Mouse (Mus musculus) T-helper 17 cell (primary cell): Measurements from ENCODE around the gene Atp5f1.
"Not testable (repeated sequence)": the region's sequence is repeated elsewhere in the genome, so short reads cannot be mapped to it uniquely, and the experiment has no call there.

Experiments used
- in situ Hi-C, 2 experiments: fragments of 300-600 bp; cut with MboI, MseI; formaldehyde crosslinking; loops; 1 replicate in 1 of 2; 2 replicates in 1 of 2; pipeline ENCODE4 v1.15.1; 2025; ENCODE audit warnings: high pct_unique_total_duplicates in 2 of 2

Gene Atp5f1

DNA sequence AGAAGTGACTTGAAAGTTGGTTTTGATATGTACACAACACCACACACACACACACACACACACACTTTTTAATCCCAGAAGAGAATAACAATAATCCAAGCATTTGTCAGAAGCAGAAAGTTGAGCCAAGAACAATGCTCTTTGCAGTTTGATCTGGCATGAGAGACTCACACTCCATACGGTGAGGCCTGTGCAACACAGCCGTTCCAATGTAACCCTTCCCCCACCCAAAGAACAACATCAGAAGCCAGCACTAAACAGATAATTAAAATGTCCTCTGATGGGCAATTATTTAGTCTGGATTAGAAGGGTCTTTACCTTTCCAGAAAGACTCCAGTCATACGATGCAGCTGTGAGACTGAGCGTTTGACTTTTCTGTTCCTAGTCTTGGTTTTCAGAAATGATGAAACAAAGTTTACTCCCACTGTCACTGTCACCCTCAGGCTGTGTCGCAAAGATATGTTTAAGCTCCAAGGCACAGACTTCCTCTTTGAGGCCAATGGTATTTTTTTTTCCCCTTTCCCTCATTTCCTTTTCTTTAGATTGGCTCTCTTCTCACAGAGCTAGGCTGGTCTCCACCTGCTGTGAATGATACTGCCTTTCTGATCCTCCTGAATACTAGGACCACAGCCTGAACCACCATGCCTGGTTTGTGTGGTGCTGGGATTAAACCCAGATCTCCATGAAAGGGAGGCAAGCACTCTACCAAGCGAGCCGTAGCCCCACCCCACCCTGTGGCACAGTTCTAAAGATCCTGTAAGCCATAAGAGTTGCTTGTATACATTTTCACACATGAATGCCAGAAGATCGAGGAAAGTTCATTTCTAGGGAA is 27.4 kb downstream of the Atp5f1 start, which contains the start of gene I830077J02Rik:
Gene I830077J02Rik, minus strand, starts transcription at position 425 of the 832 bp plus-strand sequence.
- in situ Hi-C loops: no loop called here

DNA sequence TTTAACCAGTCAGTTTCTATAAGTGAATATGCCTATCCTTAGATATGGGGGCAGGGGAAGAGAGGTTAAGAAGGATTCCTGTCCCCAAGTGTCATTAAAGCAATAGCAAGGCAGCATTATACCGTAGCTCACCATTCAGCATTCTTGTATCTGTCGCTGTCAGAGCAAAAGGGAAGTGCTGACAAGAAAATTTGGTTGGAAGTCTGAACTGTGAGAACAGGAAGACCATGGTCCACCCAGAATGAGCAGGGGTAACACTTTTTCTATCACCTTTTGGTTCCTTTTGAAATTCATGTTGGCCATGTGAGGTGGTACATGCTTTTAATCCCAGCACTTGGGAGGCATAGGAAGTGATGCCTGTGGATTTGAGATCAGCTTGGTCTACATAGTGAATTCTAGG is 28.8 kb downstream of the Atp5f1 start:
- in situ Hi-C loops: no loop called here

DNA sequence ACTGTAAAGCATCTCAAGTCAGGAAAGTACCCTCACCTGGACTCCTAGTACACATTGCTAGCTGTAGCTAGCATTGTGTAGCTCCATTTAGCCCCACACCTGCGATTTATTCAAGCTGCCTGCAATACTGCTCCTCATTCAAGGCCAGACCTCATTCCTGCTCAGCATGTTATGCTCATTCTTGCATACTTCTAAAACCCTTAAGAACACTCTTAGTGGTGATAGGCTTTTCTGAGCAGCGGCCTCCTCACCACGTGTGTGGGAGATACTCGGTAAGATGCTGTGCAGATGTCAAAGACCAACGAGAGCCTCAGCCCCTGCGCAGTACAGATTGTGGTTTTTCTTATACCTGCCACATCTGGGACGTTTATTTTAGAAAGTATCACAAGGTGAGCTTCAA is 30.1 kb downstream of the Atp5f1 start:
- in situ Hi-C loops: no loop called here

DNA sequence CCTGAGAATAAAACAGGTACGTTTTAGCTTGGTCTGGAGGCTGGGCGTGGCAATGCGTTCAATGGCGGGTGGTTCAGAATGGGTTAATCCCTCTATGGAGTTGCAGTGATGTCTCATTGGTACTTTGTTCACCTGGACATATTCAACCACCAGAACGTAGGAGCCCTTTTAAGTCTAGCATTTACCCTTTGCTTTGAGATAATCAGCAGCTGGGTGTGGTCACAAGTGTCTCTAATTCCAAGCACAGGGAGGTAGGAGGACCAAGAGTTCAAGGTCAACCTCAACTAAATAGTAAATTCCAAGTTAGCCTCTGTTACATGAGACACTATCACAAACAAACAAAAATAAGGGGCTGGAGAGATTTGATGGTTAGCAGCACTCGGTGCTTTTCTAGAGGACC is 31.1 kb downstream of the Atp5f1 start:
- in situ Hi-C loops: no loop called here

DNA sequence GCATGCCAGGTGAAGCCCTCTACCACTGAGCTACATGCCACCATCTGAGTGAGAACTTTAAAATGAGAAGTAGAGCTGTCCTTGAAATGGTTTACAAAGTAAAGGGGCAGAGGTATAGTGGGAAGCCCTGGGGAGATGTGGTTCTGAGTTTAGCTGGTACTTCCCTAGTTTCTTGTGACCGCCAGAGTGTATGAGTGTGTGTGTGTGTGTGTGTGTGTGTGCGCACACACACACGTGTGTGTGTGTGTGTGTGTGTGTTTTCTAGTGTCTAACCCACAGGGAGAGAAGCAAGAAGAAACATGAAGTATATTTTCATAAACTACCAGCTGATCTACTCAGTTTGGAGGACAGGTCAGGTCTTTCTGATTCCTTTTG is 31.7 kb downstream of the Atp5f1 start:
- in situ Hi-C loops: no loop called here

DNA sequence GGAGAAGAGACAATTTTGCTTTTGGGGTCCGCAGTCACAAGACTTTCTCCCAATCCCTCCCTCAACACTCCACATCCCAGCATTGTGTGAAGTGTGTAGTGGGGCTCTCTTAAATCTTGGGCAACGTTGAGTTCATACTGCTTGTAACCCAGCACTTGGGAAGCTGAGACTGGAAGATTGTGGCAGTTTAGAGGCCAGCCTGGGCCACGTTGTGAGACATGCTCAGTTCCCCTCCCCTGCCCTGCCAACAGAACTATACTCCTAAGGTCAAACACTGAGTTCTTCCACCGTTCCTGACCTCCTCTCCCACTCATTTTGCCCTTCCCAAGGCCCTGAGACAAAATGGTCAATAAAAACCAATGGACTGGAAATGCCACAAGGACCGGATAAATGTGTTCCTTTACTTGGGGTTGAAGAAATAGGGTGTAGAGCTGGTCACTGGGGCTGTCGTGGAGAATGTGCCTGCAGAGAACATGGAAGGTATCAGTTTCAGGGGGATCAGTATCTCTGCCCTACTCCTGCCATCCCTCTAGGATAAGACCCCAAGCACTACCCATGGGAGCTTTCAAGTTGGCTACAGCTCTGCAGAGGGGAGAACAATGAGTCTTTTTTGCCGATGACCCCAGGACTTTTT is 32.2 kb downstream of the Atp5f1 start:
- in situ Hi-C loops: no loop called here

DNA sequence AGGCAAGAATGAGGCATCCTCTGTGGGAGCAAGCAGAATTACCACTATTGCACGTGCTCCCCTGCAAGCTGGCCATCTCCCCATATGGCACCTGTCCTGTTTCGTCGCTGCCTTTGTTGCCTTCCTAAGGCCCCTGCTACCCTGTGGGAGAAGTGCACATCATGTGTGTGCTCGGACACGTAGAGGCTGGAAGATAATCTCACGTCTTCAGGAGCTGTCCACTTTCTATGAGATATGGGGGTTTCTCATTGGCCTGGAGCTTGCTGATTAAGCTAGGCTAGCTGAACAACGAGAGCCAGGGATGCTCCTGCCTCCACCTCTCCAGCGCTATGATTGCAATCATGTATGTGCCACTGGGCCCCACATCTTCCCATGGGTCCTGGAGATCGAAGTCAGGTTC is 35.3 kb downstream of the Atp5f1 start:
- in situ Hi-C loops: no loop called here

DNA sequence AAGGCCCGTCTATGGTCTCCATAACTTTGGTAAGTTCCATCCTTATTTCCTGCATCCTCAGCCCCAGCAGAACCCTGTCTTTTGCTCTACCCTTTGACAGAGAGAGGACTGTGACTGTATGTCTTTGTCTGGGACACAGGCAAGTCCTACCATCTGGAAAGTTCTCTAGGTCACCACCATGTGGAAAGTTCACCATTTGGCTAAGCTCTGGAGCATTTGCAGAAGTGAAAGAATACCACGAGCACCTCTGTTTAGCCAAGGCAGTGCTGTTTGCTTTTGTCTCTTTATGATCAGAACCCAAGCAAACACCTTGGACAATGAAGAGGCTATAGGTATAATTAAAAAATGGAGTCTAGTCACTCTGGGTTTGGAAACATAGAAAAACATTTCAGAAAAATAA is 37.9 kb downstream of the Atp5f1 start:
- in situ Hi-C loops: no loop called here

DNA sequence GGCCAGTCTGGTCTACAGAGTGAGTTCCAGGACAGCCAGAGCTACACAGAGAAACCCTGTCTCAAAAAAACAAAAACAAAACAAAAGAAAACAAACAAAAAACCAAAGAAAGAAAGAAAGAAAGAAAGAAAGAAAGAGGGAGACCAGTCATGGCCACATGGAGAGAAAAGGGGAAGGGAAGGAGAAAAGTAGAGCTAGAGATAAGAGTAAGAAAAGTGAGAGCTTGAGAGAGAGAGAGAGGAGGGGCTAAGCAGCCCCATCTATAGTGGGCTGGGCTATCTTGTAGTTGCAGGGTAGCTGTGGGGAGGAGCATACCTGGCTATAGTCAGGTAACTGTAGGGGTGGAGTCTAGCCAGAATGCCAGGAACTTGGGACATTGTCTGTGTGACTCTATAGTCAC is 39.2 kb downstream of the Atp5f1 start:
- in situ Hi-C loops: not testable (repeated sequence)

DNA sequence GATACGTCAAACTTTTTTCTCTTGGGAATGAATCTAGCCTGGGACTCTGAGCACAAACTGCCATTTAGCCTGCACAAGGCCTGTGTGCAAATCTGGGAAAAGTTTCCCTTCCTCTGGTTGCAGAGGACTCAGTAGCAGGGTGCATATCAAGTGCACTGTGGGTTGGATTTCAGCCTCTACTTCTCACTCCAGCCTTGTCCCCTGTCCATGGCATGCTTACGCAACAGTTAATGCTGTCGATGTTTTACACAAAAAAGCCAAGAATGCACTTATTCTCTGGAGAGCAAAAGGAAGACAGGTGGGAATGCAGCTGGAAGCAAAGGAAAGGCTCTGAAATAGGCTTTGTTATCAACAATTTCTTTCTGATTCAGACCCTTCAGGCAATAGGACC is 41.5 kb downstream of the Atp5f1 start:
- in situ Hi-C loops: no loop called here

DNA sequence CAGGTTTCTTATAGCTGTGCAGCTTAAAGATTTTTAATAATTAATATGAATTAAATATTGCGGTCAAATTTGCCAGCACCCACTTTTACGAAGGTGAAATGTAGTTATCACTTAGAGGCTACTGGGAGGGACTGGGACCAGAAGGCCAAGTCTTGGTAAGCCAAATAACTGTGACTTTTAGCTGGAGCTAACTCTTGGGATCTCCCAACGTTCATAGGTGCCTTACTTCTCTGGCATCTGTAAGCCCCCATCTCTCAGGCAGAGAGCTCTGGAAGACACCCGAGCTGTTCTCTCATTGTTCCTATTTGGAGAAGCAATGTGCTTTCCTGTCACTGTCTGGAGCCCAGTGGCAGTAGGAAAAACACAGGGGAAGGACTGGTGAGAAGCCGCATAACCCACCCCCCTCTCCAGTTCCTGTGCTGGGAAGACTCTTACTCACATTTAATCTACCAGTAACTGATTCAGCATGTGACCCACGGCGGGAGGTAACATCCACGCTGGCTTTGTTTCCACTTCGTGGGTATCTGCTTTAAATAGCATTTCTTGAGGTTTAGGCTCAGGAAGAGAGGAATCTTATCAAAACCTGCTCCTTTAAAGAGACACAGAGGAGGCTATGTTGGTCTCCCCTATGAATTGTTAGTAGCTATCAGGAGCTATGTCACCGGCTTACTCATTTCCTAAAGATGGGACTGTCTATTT is 42.1 kb downstream of the Atp5f1 start:
- in situ Hi-C loops: no loop called here

DNA sequence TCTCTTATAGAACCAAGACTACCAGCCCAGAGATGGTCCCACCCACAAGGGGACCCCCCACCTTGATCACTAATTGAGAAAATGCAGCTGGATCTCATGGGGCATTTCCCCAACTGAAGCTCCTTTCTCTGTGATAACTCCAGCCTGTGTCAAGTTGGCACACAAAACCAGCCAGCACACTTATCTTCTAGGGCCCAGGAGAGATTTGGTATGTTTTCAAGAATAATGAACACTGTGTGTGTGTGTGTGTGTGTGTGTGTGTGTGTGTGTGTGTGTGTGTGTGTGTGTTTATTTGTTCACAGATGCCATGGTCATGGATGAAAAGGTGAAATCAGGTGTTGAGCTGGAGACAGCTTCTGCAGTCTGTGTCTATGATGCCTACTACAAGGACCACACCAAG is 43.4 kb downstream of the Atp5f1 start:
- in situ Hi-C loops: not testable (repeated sequence)

DNA sequence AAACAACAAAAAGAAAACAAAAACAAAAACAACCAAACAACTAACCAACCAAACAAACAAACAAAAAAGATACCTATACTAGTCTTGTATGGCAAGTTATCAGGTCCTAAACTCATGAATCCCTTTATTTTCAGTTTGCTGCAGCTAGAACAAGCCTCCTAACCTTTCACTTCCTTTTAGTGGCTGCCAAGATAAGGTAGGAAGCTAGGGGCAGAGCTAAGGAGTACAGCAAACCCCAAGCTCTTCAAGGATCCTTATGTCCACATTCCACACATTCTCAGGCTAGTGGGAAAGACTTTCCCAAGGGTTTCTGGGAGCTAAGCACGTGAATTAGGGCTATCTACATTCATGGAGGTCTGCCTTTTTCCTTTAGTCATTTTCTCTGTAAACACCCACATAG is 44.6 kb downstream of the Atp5f1 start:
- in situ Hi-C loops: no loop called here

DNA sequence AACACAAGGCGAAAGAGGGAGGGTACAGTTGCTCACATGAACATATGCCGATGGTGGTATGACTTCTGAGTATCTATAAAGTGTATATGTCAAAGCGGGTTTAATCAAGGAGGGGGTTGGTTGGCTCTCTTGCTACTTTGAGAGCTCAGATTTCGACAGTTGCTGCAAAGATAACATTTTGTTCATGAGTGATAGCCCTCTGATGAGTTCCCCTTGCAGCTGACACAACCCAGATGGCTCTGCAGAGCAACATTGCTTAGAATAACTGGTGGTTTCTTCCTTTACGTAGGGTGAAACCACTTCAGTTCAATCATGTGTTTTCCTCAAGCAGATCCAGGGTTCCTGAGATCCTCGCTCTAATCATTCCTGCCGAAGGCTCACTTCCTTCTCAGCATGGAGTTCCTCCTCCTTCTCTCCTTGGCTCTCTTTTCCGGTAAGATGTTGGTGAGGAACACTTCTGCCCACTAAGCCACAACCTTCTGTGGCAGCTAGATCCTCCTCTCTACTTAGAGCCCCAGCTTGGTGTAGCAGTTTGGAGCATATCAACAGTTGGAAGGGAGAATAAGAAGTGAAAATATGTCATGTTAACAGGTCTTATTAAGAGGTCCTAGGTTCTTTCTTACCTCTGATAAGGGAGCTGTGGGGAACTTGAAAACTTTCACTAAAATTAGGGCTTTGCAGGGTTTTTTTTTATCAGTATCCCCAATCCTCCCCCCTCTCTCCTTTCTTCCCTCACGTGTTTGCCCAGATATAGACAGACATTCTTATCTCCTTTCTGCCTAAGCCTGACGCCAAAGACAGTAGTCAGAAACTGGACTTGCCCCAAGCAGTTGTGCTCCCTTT is 45.8 kb downstream of the Atp5f1 start:
- in situ Hi-C loops: no loop called here

DNA sequence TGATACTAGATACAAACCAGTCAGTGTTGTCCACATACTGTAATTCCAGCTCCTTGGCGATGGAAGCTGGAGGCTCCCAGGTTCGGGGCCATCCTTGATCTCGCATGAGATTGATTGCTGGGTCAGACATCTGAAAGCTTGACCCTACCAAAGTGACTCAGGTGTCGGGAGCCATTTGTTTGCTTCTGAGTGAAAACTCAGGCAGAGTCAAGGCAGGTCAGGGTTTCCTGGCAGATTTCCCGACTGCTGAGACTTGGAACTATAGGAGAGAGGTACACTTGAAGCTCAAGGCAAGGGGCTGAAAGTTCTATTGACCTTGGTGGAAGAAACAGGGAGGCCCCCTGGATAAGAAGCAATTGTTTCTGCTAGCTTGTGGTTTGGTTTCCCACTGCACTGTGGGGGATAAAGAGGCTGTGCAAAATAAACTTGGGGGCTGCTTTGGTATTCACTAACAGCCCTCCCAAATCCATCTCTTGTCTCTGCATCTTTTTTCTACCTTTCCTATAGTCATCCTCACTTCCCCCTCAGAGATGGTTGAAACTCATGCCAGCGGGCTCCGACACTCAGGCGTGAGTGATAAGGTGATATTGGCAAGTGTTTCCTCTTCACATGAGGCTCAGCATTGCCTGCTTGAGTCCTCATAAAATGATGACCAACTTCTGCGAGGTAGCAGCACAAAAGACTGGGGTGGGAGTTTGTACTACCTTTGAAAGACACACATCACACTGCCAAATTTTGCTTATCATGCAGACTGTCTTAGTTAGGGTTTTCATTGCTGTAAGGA is 47.6 kb downstream of the Atp5f1 start:
- in situ Hi-C loops: no loop called here

DNA sequence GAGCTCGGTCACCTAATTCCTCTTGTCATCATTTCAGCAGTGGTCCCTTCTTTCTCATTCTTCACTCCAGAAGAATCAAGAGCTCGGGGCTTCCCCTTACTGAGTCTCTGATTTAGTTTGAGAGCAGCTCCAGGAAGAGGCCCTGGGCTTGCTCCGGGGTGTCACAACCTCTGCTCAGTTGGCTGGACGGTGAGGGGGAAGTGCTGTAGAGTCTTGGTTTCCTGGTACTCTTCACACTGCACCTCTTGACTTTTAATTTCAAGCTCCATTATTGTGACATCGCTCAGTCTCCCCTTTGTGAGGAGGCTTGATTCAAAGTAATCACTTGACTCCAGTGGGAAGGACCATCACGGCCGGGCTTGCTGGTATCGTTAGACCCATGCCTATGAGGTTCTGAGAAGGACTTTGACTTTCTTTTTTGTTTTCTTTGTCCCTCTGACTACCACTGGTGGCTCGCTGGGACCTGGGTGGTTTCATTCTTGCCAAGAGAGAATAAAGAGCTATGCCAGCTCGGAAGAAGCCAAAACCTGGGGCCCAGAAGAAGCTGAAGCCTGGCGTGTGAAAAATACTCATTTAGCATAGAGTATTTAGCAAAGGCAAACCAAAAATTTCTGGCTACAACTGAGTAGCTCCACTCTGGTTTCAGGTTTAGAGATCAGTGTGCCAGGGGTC is 49.2 kb downstream of the Atp5f1 start:
- in situ Hi-C loops: no loop called here

DNA sequence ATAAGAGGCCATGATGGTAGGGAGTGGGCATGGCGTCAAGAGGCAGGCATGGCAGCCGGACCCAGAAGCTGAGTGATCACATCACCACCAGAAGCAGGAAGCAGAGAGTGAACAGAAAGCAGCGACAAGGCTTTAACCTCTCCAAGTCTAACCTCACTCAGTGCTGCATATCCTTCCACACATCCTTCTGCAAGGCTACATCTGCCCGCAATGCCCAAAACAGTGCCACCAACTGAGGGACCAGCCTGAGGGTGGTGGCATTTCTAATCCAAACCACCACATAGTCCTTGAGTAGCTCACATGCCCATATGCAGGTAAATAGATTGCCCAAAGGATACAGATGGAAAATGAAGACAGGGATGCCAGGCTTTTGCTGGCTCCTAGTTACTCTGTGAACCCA is 50.9 kb downstream of the Atp5f1 start:
- in situ Hi-C loops: no loop called here

DNA sequence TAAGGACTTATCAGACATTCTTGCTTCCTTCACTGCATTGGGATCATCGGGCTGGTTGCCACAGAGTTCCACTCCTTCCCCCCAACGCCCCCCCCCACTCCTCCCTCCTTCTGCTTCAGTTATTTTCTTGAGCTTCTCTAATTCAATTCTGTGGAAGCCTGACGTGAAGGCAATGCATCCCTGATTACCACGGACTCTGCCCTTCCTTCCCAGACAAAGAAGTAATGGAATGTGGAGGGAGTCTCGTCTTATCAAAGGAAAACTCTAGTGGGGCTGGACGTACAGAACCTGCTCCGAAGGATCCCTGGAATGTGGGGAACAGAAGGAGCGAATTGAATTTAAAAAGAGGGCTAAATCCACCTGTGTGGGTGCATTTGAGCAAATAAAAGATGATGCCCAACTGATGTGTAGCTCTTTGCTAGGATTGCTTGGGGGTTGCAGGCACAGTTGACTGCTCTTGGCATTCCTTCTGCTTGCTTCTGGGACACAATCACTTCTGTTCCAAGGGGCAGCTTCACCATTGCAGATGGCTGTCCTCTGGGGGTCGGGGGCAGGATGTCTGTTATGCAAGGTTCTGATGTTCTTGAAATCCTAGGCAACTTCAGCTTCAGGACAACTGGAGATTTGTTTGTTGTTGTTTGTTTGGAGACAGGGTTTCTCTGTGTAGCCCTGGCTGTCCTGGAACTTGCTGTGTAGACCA is 51.8 kb downstream of the Atp5f1 start:
- in situ Hi-C loops: no loop called here

DNA sequence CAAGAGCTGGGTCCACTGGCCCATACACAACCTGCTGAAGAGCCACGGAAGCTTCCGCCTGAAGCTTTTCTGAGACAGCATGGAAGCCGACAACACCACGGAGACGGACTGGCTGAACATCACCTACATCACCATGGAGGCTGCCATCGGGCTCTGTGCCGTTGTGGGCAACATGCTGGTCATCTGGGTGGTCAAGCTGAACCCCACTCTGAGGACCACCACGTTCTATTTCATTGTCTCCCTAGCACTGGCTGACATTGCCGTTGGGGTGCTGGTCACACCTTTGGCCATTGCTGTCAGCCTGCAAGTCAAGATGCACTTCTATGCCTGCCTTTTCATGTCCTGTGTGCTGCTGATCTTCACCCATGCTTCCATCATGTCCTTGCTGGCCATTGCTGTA is 55.2 kb downstream of the Atp5f1 start:
- in situ Hi-C loops: no loop called here

DNA sequence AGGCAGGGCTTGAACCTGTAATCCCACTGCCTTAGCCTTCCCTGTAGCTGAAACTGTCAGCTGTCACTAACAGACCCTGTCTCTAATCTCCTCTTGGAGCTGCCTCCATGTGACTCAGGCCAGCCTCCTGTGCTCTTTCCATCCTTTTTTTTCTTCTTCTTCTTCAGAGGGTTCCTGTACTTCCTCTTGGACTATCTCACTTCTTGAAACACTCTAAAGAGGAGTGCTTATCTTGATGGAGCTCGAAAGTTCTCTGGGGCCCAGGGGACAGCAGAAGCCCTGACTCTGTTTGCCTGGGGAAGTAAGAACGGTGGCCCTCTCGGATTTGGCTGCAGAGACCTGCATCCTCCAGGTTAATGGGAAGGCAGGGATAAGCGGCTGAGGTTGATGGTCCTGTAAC is 55.7 kb downstream of the Atp5f1 start:
- in situ Hi-C loops: no loop called here
